13 mouse cellular contexts compared by ENCODE assay signal in genomic region chr5:28061011-28061410, GRCm38 (mm10). TPM values are rescaled to one million over a fixed set of nuclear protein-coding genes. Genes with fewer than 3 reads are reported as not detected.
DNase-seq lines count a peak whose midpoint lies in the region; ATAC-seq and TF ChIP-seq lines count a peak whose summit lies in the region.
"Had no signal": no experiment of that assay in that cellular context is flagged by ENCODE, and none has a peak within 500 bp of the region (broad histone marks: within the 10 kb centered on the region; RNA-seq: fewer than 3 reads in every experiment).

No protein-coding gene starts in this region.

- TF ChIP-seq CTCF in brain, embryonic 14.5 days (IDR thresholded peaks at IDR 0.05; ENCODE audit: borderline replicate concordance, extremely low read depth, insufficient read depth, insufficient read length), result no peak
- TF ChIP-seq CTCF in lung, postnatal 0 days (IDR thresholded peaks at IDR 0.05), result no peak

- no peaks in the 10 kb centered on the region for H3K36me3 ChIP-seq in heart, embryonic 16.5 days (ENCODE audit: control insufficient read depth, insufficient read depth)
- no peaks in the 10 kb centered on the region for H3K36me3 ChIP-seq in heart, embryonic 12.5 days
- no peaks in the 10 kb centered on the region for H3K36me3 ChIP-seq in lung, postnatal 0 days (ENCODE audit: insufficient read depth, low read length)
- H3K36me3 ChIP-seq: liver, embryonic 12.5 days; midbrain, embryonic 13.5 days; neural tube, embryonic 13.5 days had no signal

- ATAC-seq in heart, embryonic 16.5 days (replicated peaks; ENCODE audit: extremely low read depth, insufficient read depth, low FRiP score), result no peak
- ATAC-seq in heart, embryonic 12.5 days (ENCODE audit: insufficient number of reproducible peaks, low FRiP score), result no peak
- ATAC-seq in lung, postnatal 0 days, result peak; percentile 63
- ATAC-seq: liver, embryonic 12.5 days; midbrain, embryonic 13.5 days had no signal

- no peak for TF ChIP-seq EP300 in lung, postnatal 0 days (IDR thresholded peaks at IDR 0.05)

- 55% methylated on average over 6 of the region's 6 CpGs for WGBS in heart, embryonic 16.5 days
- 66% methylated on average over 6 of the region's 6 CpGs for WGBS in heart, embryonic 12.5 days
- 48% methylated on average over 6 of the region's 6 CpGs for WGBS in lung, postnatal 0 days

- H3K9me3 ChIP-seq in heart, embryonic 16.5 days (replicated peaks; ENCODE audit: control insufficient read depth, low read length), result no peaks in the 10 kb centered on the region
- H3K9me3 ChIP-seq in heart, embryonic 12.5 days (replicated peaks), result no peaks in the 10 kb centered on the region
- H3K9me3 ChIP-seq in lung, postnatal 0 days (ENCODE audit: low read length), result no peaks in the 10 kb centered on the region
- H3K9me3 ChIP-seq: liver, embryonic 12.5 days; midbrain, embryonic 13.5 days; neural tube, embryonic 13.5 days had no signal

- peaks cover 22% of the 10 kb centered on the region for H3K4me1 ChIP-seq in heart, embryonic 16.5 days (ENCODE audit: control insufficient read depth, insufficient read depth, low read length)
- peaks cover 26% of the 10 kb centered on the region for H3K4me1 ChIP-seq in heart, embryonic 12.5 days (replicated peaks)
- no peaks in the 10 kb centered on the region for H3K4me1 ChIP-seq in lung, postnatal 0 days (ENCODE audit: insufficient read depth, low read depth, low read length)
- H3K4me1 ChIP-seq: midbrain, embryonic 13.5 days; neural tube, embryonic 13.5 days had no signal

- H3K9ac ChIP-seq in heart, embryonic 16.5 days (ENCODE audit: low read length), result no peak overlapping the region
- no peak overlapping the region for H3K9ac ChIP-seq in heart, embryonic 12.5 days
- no peak overlapping the region for H3K9ac ChIP-seq in lung, postnatal 0 days (replicated peaks; ENCODE audit: low read depth)
- H3K9ac ChIP-seq: hindbrain, embryonic 14.5 days; liver, embryonic 12.5 days; midbrain, embryonic 13.5 days; neural tube, embryonic 13.5 days had no signal

- no peak overlapping the region for H3K4me2 ChIP-seq in heart, embryonic 16.5 days (ENCODE audit: low read depth, low read length)
- H3K4me2 ChIP-seq in heart, embryonic 12.5 days, result no peak overlapping the region
- no peak overlapping the region for H3K4me2 ChIP-seq in lung, postnatal 0 days (replicated peaks; ENCODE audit: low read depth, low read length)
- H3K4me2 ChIP-seq: hindbrain, embryonic 14.5 days; liver, embryonic 12.5 days; midbrain, embryonic 13.5 days; neural tube, embryonic 13.5 days had no signal

- H3K4me3 ChIP-seq in heart, embryonic 16.5 days (ENCODE audit: low read length), result no peak overlapping the region
- H3K4me3 ChIP-seq in heart, embryonic 12.5 days, result no peak overlapping the region
- no peak overlapping the region for H3K4me3 ChIP-seq in lung, postnatal 0 days (ENCODE audit: low read depth, low read length)
- H3K4me3 ChIP-seq: liver, embryonic 12.5 days; midbrain, embryonic 13.5 days; neural tube, embryonic 13.5 days had no signal

- DNase-seq in adrenal gland, postnatal 10 days, result peak; percentile 23
- no peak for DNase-seq in adrenal gland, postnatal 14 days
- DNase-seq in brain, embryonic 14.5 days (ENCODE audit: low read depth), result peak; percentile 56
- DNase-seq in lung, postnatal 0 days (ENCODE audit: low spot score), result peak; percentile 50
- DNase-seq in ovary, postnatal 10 days (ENCODE audit: low spot score), result no peak
- DNase-seq in kidney, adult 9 months, result no peak
- DNase-seq: kidney, postnatal 4 days had no signal

- no peak for TF ChIP-seq POLR2A in brain, embryonic 14.5 days (IDR thresholded peaks at IDR 0.05; ENCODE audit: borderline replicate concordance, extremely low read depth, insufficient read depth, insufficient read length, poor library complexity, severe bottlenecking)

- H3K27me3 ChIP-seq in heart, embryonic 16.5 days (ENCODE audit: control insufficient read depth, insufficient read depth, low read length), result no peaks in the 10 kb centered on the region
- no peaks in the 10 kb centered on the region for H3K27me3 ChIP-seq in heart, embryonic 12.5 days (replicated peaks)
- H3K27me3 ChIP-seq in lung, postnatal 0 days (replicated peaks; ENCODE audit: insufficient read depth, low read length), result no peaks in the 10 kb centered on the region
- H3K27me3 ChIP-seq: midbrain, embryonic 13.5 days; neural tube, embryonic 13.5 days had no signal

- peak overlapping the region; percentile 75 for H3K27ac ChIP-seq in heart, embryonic 16.5 days (ENCODE audit: low read length)
- H3K27ac ChIP-seq in heart, embryonic 12.5 days (ENCODE audit: poor library complexity, severe bottlenecking), result no peak overlapping the region
- H3K27ac ChIP-seq in lung, postnatal 0 days (ENCODE audit: low read length), result peak overlapping the region; percentile 60
- H3K27ac ChIP-seq: hindbrain, embryonic 14.5 days; liver, embryonic 12.5 days; midbrain, embryonic 13.5 days; neural tube, embryonic 13.5 days had no signal

RNA-seq across cellular contexts. Expression of gene Insig1, which starts 10.2 kb away (rescaled TPM):
- 10 to 100 TPM; 67.2 to 71.2 TPM for total RNA-seq in adrenal gland, postnatal 10 days (2021)
- 46.2 and 66.1 TPM in 2 replicates for total RNA-seq in adrenal gland, postnatal 14 days (2021)
- 21.8 and 25.7 TPM in 2 replicates for polyA plus RNA-seq in heart, embryonic 16.5 days (2015; fragmentation: Nextera tagmentation; extraction: Ambion mirVana)
- 34.3 and 37.8 TPM in 2 replicates for polyA plus RNA-seq in heart, embryonic 12.5 days (2016; fragmentation: Nextera tagmentation; extraction: Ambion mirVana)
- polyA plus RNA-seq in brain, embryonic 14.5 days (2012; rRNA removed), result 67.1 and 70.5 TPM in 2 replicates
- polyA plus RNA-seq in lung, postnatal 0 days (2015; fragmentation: Nextera tagmentation; extraction: Ambion mirVana), result 109 and 122 TPM in 2 replicates

Comparison
In these comparisons a context has a peak if more than half of its experiments do, and no peak if none do; other contexts are left out.
1. DNase-seq: peak in adrenal gland, postnatal 10 days (single experiment), brain, embryonic 14.5 days (single experiment) and lung, postnatal 0 days (single experiment); none in adrenal gland, postnatal 14 days (single experiment), ovary, postnatal 10 days (single experiment) and kidney, adult 9 months (single experiment).